Mouse (Mus musculus) megakaryocyte, embryonic 14.5 days (primary cell): Measurements from ENCODE around the gene Meis1.

Source experiments
- FLI1 ChIP-seq: IDR thresholded peaks from 2 replicates; pipeline ENCODE4 v1.6.1; 2012; ENCODE audit warnings: low read length, inconsistent platforms, mixed read lengths
- GATA1 ChIP-seq: IDR thresholded peaks from 3 replicates; pipeline ENCODE4 v1.6.1; 2012; ENCODE audit warnings: mixed read lengths, low read length, inconsistent platforms, borderline replicate concordance

DNA sequence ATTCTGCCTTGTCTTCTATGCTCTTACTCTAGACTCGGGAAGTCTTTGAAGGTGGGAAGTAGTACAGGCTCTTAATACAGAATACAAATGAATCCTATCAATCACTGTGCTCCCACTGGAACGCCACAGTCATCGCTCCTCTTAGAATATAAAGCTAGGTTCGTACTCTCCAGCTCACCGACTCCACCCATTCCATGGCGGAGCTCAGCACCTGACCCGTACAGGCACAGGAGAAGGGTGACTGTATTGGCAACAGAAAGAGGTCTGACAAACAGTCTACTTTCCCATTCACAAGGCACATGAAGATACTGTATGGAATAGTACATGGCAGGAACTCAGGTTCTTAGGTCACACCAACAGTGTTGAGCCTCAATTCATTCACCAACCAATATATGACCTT is 35.5 kb downstream of the Meis1 start:
- TF ChIP-seq GATA1 (no peak), FLI1 (no peak)
